Mouse (Mus musculus) activated CD4-positive, CD25-positive, alpha-beta regulatory T cell, adult 4 months (primary cell): ENCODE data around the gene Gprc5b. TPM values are rescaled to one million over a fixed set of nuclear protein-coding genes. Genes with fewer than 3 reads are reported as not detected.

Source experiments
- polyA plus RNA-seq, 2 experiments: library from polyadenylated mRNA; unstranded; fragments of 100-300 nt; shearing (Covaris generic); gene quantifications; one replicate each; pipeline ENCODE4 v1.2.1; 2017

Gene Gprc5b
- polyA plus RNA-seq, 2 experiments from 2014 or later, result 1.5 to 2.3 TPM

Other genes starting within 250 kb of the Gprc5b start
- gene Iqck, start 139.5 kb downstream of the Gprc5b start, polyA plus RNA-seq, result under 1 TPM in 1 of 2 experiments, not detected in 1; 0.12 TPM
- 10 to 100 TPM; 22.5 to 26.4 TPM for gene Knop1, start 139.0 kb downstream of the Gprc5b start, polyA plus RNA-seq
- not detected for gene Gpr139, start 189.4 kb upstream of the Gprc5b start, polyA plus RNA-seq